Mouse (Mus musculus): ENCODE data around the gene Arpc1a.
"Not testable (repeated sequence)": the region's sequence is repeated elsewhere in the genome, so short reads cannot be mapped to it uniquely, and the experiment has no call there.

Gene Arpc1a

GRCm38 (mm10) chr5:145105694-145106275 is 22.2 kb downstream of the Arpc1a start:
- DNase-seq, result no peak

- no peak for DNase-seq
These were observed 26.8 kb downstream of the Arpc1a start for GRCm38 (mm10) chr5:145110401-145110800.

GRCm38 (mm10) chr5:145112566-145112965 is 28.9 kb downstream of the Arpc1a start:
- DNase-seq, result no peak

- no peak for DNase-seq
These were observed 29.8 kb downstream of the Arpc1a start for GRCm38 (mm10) chr5:145113416-145113815.

- DNase-seq, result peak; percentile 84 to 89
These were observed 30.5 kb downstream of the Arpc1a start, which contains the start of gene Arpc1b for GRCm38 (mm10) chr5:145114071-145114605. Gene Arpc1b (plus strand): TSS chr5:145114215.

- DNase-seq, result peak; percentile 81 to 82
These were observed 31.2 kb downstream of the Arpc1a start for GRCm38 (mm10) chr5:145114606-145115473.

GRCm38 (mm10) chr5:145115736-145116135 is 32.1 kb downstream of the Arpc1a start:
- no peak for DNase-seq

GRCm38 (mm10) chr5:145116316-145116715 is 32.7 kb downstream of the Arpc1a start:
- DNase-seq, result peak; percentile 79 to 90

- peak; percentile 81 to 84 for DNase-seq
These were observed 33.3 kb downstream of the Arpc1a start for GRCm38 (mm10) chr5:145116916-145117315.

- no peak for DNase-seq
These were observed 34.4 kb downstream of the Arpc1a start for GRCm38 (mm10) chr5:145118005-145118404.

- no peak for DNase-seq
These were observed 34.8 kb downstream of the Arpc1a start for GRCm38 (mm10) chr5:145118461-145118860.

GRCm38 (mm10) chr5:145119385-145119784 is 35.8 kb downstream of the Arpc1a start:
- DNase-seq, result no peak

GRCm38 (mm10) chr5:145120921-145121320 is 37.3 kb downstream of the Arpc1a start:
- no peak for DNase-seq

GRCm38 (mm10) chr5:145123396-145123795 is 39.8 kb downstream of the Arpc1a start:
- peak in 1 of 2 experiments; percentile 19 for DNase-seq

- no peak for DNase-seq
These were observed 43.0 kb downstream of the Arpc1a start for GRCm38 (mm10) chr5:145126580-145126979.

- DNase-seq, result no peak
These were observed 45.5 kb downstream of the Arpc1a start for GRCm38 (mm10) chr5:145129124-145129523.

- DNase-seq, result not testable (repeated sequence)
These were observed 46.1 kb downstream of the Arpc1a start for GRCm38 (mm10) chr5:145129773-145130172.

GRCm38 (mm10) chr5:145130191-145130590 is 46.6 kb downstream of the Arpc1a start:
- no peak for DNase-seq

- DNase-seq, result no peak
These were observed 47.4 kb downstream of the Arpc1a start for GRCm38 (mm10) chr5:145130995-145131394.

GRCm38 (mm10) chr5:145133275-145133674 is 49.6 kb downstream of the Arpc1a start:
- not testable (repeated sequence) for DNase-seq

GRCm38 (mm10) chr5:145138836-145139235 is 55.2 kb downstream of the Arpc1a start:
- no peak for DNase-seq

GRCm38 (mm10) chr5:145139571-145140519 is 56.2 kb downstream of the Arpc1a start, which contains the start of the genes Pdap1 and Bud31:
Gene Pdap1 (minus strand): TSS chr5:145140238.
Gene Bud31 (plus strand): TSS chr5:145140362.
- DNase-seq, result peak; percentile 96

Data from lung, postnatal 4 days (tissue).